In genomic region chr7:64231001-64231400, GRCm38 (mm10) we compare ENCODE assay signal across 18 mouse cellular contexts. TPM values are rescaled to one million over a fixed set of nuclear protein-coding genes. Genes with fewer than 3 reads are reported as not detected.
DNase-seq lines count a peak whose midpoint lies in the region; ATAC-seq and TF ChIP-seq lines count a peak whose summit lies in the region.
"Had no signal": no experiment of that assay in that cellular context is flagged by ENCODE, and none has a peak within 500 bp of the region (broad histone marks: within the 10 kb centered on the region; RNA-seq: fewer than 3 reads in every experiment).

No protein-coding gene starts in this region.

- WGBS in hindbrain, postnatal 0 days = 100% methylated on average over 1 of the region's 1 CpGs
- WGBS in hindbrain, embryonic 13.5 days = 95% methylated on average over 1 of the region's 1 CpGs
- 100% methylated on average over 1 of the region's 1 CpGs for WGBS in lung, postnatal 0 days
- WGBS in forebrain, embryonic 12.5 days = 97% methylated on average over 1 of the region's 1 CpGs

- no peaks in the 10 kb centered on the region for H3K79me2 ChIP-seq in MEL (ENCODE audit: control insufficient read depth, insufficient read depth, low read length, poor library complexity)

- H3K27ac ChIP-seq in hindbrain, postnatal 0 days = no peak overlapping the region
- no peak overlapping the region for H3K27ac ChIP-seq in hindbrain, embryonic 13.5 days
- no peak overlapping the region for H3K27ac ChIP-seq in lung, postnatal 0 days (ENCODE audit: low read length)
- H3K27ac ChIP-seq in MEL (ENCODE audit: control insufficient read depth, low read depth, low read length) = no peak overlapping the region
- no peak overlapping the region for H3K27ac ChIP-seq in forebrain, embryonic 12.5 days
- H3K27ac ChIP-seq: embryonic facial prominence, embryonic 10.5 days; forebrain, embryonic 15.5 days; heart, embryonic 15.5 days; stomach, embryonic 15.5 days had no signal

- TF ChIP-seq POLR2A in MEL (IDR thresholded peaks at IDR 0.05; ENCODE audit: control insufficient read depth in 1 of 2, insufficient read depth in 1 of 2, low read depth in 1 of 2, low read length in 2 of 2, poor library complexity in 1 of 2) = no peak

- peak; percentile 55 for TF ChIP-seq RAD21 in MEL (IDR thresholded peaks at IDR 0.05; ENCODE audit: low read depth, low read length)

- no peaks in the 10 kb centered on the region for H3K9me3 ChIP-seq in hindbrain, postnatal 0 days (ENCODE audit: low read length)
- no peaks in the 10 kb centered on the region for H3K9me3 ChIP-seq in hindbrain, embryonic 13.5 days
- H3K9me3 ChIP-seq in lung, postnatal 0 days (ENCODE audit: low read length) = peaks cover 4% of the 10 kb centered on the region
- H3K9me3 ChIP-seq in MEL (replicated peaks; ENCODE audit: insufficient read depth, low read length) = no peaks in the 10 kb centered on the region
- no peaks in the 10 kb centered on the region for H3K9me3 ChIP-seq in forebrain, embryonic 12.5 days
- H3K9me3 ChIP-seq: forebrain, embryonic 15.5 days; heart, embryonic 15.5 days; stomach, embryonic 15.5 days had no signal

- no peak overlapping the region for H3K9ac ChIP-seq in hindbrain, postnatal 0 days (replicated peaks; ENCODE audit: low read length)
- no peak overlapping the region for H3K9ac ChIP-seq in hindbrain, embryonic 13.5 days
- no peak overlapping the region for H3K9ac ChIP-seq in lung, postnatal 0 days (replicated peaks; ENCODE audit: low read depth)
- no peak overlapping the region for H3K9ac ChIP-seq in MEL (ENCODE audit: control insufficient read depth, low read depth, low read length, poor library complexity, severe bottlenecking)
- no peak overlapping the region for H3K9ac ChIP-seq in forebrain, embryonic 12.5 days
- H3K9ac ChIP-seq: forebrain, embryonic 15.5 days; heart, embryonic 15.5 days; stomach, embryonic 15.5 days had no signal

- no peak for ATAC-seq in hindbrain, postnatal 0 days
- no peak for ATAC-seq in hindbrain, embryonic 13.5 days (ENCODE audit: low FRiP score)
- no peak for ATAC-seq in lung, postnatal 0 days
- ATAC-seq in forebrain, embryonic 12.5 days (ENCODE audit: low FRiP score) = no peak
- ATAC-seq: forebrain, embryonic 15.5 days; inflammation-experienced regulatory T-cells, adult 6 months; midbrain, embryonic 16.5 days had no signal

- 0 out of 2 replicates have a peak, but pooled peaks have one; percentile 16 for TF ChIP-seq CTCF in hindbrain, postnatal 0 days (IDR thresholded peaks at IDR 0.05; ENCODE audit: low read depth)
- TF ChIP-seq CTCF in lung, postnatal 0 days (IDR thresholded peaks at IDR 0.05) = peak; percentile 31
- TF ChIP-seq CTCF in MEL (IDR thresholded peaks at IDR 0.05 in 2 of 3, conservative IDR thresholded peaks at IDR 0.05 in 1 of 3; ENCODE audit: control insufficient read depth in 1 of 3, insufficient read depth in 1 of 3, low read depth in 2 of 3, low read length in 3 of 3, poor library complexity in 1 of 3, severe bottlenecking in 1 of 3) = peak in 2 of 3 experiments; percentile 47 to 49; a peak in 4 of 6 replicates

- TF ChIP-seq EP300 in lung, postnatal 0 days (IDR thresholded peaks at IDR 0.05) = no peak
- TF ChIP-seq EP300 in MEL (IDR thresholded peaks at IDR 0.05; ENCODE audit: low read depth in 1 of 2, low read length in 2 of 2) = no peak

- no peak overlapping the region for H3K4me2 ChIP-seq in hindbrain, postnatal 0 days (ENCODE audit: low read depth, low read length)
- H3K4me2 ChIP-seq in hindbrain, embryonic 13.5 days = no peak overlapping the region
- no peak overlapping the region for H3K4me2 ChIP-seq in lung, postnatal 0 days (replicated peaks; ENCODE audit: low read depth, low read length)
- H3K4me2 ChIP-seq in forebrain, embryonic 12.5 days = no peak overlapping the region
- H3K4me2 ChIP-seq: forebrain, embryonic 15.5 days; heart, embryonic 15.5 days; stomach, embryonic 15.5 days had no signal

- H3K4me3 ChIP-seq in hindbrain, postnatal 0 days (ENCODE audit: low read length) = no peak overlapping the region
- H3K4me3 ChIP-seq in hindbrain, embryonic 13.5 days = no peak overlapping the region
- no peak overlapping the region for H3K4me3 ChIP-seq in lung, postnatal 0 days (ENCODE audit: low read depth, low read length)
- no peak overlapping the region for H3K4me3 ChIP-seq in MEL (ENCODE audit: control insufficient read depth in 1 of 2, insufficient read depth in 1 of 2, low read depth in 2 of 2, low read length in 2 of 2)
- H3K4me3 ChIP-seq in forebrain, embryonic 12.5 days (replicated peaks) = no peak overlapping the region
- H3K4me3 ChIP-seq: embryonic facial prominence, embryonic 10.5 days; forebrain, embryonic 15.5 days; heart, embryonic 15.5 days; megakaryocyte, embryonic 14.5 days; stomach, embryonic 15.5 days had no signal

- DNase-seq in hindbrain, postnatal 0 days (ENCODE audit: low spot score) = no peak
- no peak for DNase-seq in lung, postnatal 0 days (ENCODE audit: low spot score)
- DNase-seq in lung, postnatal 10 days = no peak
- peak; percentile 24 for DNase-seq in MEL (ENCODE audit: low read depth, low spot score)
- DNase-seq in splenic B cell, adult 2 months (ENCODE audit: low read depth, low spot score) = peak; percentile 3
- no peak for DNase-seq in yolk sac, embryonic 10.5 days (ENCODE audit: low spot score)
- DNase-seq: cerebellum, postnatal 14 days; spleen, adult 18-20 months; thymus, postnatal 25 days had no signal

- H3K4me1 ChIP-seq in hindbrain, postnatal 0 days (ENCODE audit: insufficient read depth, low read length) = no peaks in the 10 kb centered on the region
- no peaks in the 10 kb centered on the region for H3K4me1 ChIP-seq in hindbrain, embryonic 13.5 days (replicated peaks)
- no peaks in the 10 kb centered on the region for H3K4me1 ChIP-seq in lung, postnatal 0 days (ENCODE audit: insufficient read depth, low read depth, low read length)
- no peaks in the 10 kb centered on the region for H3K4me1 ChIP-seq in MEL (ENCODE audit: control insufficient read depth in 1 of 2, insufficient read depth in 2 of 2, low read length in 2 of 2)
- no peaks in the 10 kb centered on the region for H3K4me1 ChIP-seq in forebrain, embryonic 12.5 days
- H3K4me1 ChIP-seq: embryonic facial prominence, embryonic 10.5 days; forebrain, embryonic 15.5 days; heart, embryonic 15.5 days; megakaryocyte, embryonic 14.5 days; stomach, embryonic 15.5 days had no signal

- no peaks in the 10 kb centered on the region for H3K36me3 ChIP-seq in hindbrain, postnatal 0 days (ENCODE audit: insufficient read depth, low read length)
- no peaks in the 10 kb centered on the region for H3K36me3 ChIP-seq in hindbrain, embryonic 13.5 days
- H3K36me3 ChIP-seq in lung, postnatal 0 days (ENCODE audit: insufficient read depth, low read length) = no peaks in the 10 kb centered on the region
- H3K36me3 ChIP-seq in MEL (ENCODE audit: control insufficient read depth in 1 of 2, insufficient read depth in 2 of 2, low read length in 2 of 2) = no peaks in the 10 kb centered on the region
- H3K36me3 ChIP-seq in splenic B cell, adult 2 months (ENCODE audit: control insufficient read depth, insufficient read depth, low read length, poor library complexity, severe bottlenecking) = no peaks in the 10 kb centered on the region
- H3K36me3 ChIP-seq in forebrain, embryonic 12.5 days (replicated peaks) = no peaks in the 10 kb centered on the region
- H3K36me3 ChIP-seq: embryonic facial prominence, embryonic 10.5 days; forebrain, embryonic 15.5 days; heart, embryonic 15.5 days; stomach, embryonic 15.5 days had no signal

- no peaks in the 10 kb centered on the region for H3K27me3 ChIP-seq in hindbrain, postnatal 0 days (ENCODE audit: insufficient read depth, low read length)
- no peaks in the 10 kb centered on the region for H3K27me3 ChIP-seq in hindbrain, embryonic 13.5 days
- H3K27me3 ChIP-seq in lung, postnatal 0 days (replicated peaks; ENCODE audit: insufficient read depth, low read length) = no peaks in the 10 kb centered on the region
- no peaks in the 10 kb centered on the region for H3K27me3 ChIP-seq in MEL (ENCODE audit: control insufficient read depth in 1 of 2, insufficient read depth in 2 of 2, low read length in 2 of 2)
- no peaks in the 10 kb centered on the region for H3K27me3 ChIP-seq in splenic B cell, adult 2 months (ENCODE audit: control insufficient read depth, insufficient read depth, low read length, poor library complexity, severe bottlenecking)
- no peaks in the 10 kb centered on the region for H3K27me3 ChIP-seq in forebrain, embryonic 12.5 days
- H3K27me3 ChIP-seq: forebrain, embryonic 15.5 days; heart, embryonic 15.5 days; stomach, embryonic 15.5 days had no signal

TF ChIP-seq in MEL, 35 proteins besides CTCF, POLR2A, EP300 and RAD21:
- TF ChIP-seq TAL1 (IDR thresholded peaks at IDR 0.05; ENCODE audit: low read length) (no peak), ZC3H11A (IDR thresholded peaks at IDR 0.05; ENCODE audit: low read depth, low read length) (0 out of 2 replicates have a peak, but pooled peaks have one; percentile 21), SMC3 (IDR thresholded peaks at IDR 0.05; ENCODE audit: low read depth, low read length) (peak; percentile 55), TCF12 (IDR thresholded peaks at IDR 0.05; ENCODE audit: low read depth, low read length) (no peak)

RNA-seq across cellular contexts. Expression of gene Mtmr10, which starts 56.5 kb away (rescaled TPM):
- total RNA-seq in hindbrain, postnatal 0 days (2014; rRNA removed) = 11.7 and 14.5 TPM in 2 replicates
- polyA plus RNA-seq in hindbrain, postnatal 0 days (2015; fragmentation: Nextera tagmentation; extraction: Ambion mirVana) = 9.5 and 10.5 TPM in 2 replicates
- 10.7 and 11.2 TPM in 2 replicates for polyA plus RNA-seq in hindbrain, embryonic 13.5 days (2015; fragmentation: Nextera tagmentation; extraction: Ambion mirVana)
- 11.2 and 11.6 TPM in 2 replicates for polyA plus RNA-seq in lung, postnatal 0 days (2015; fragmentation: Nextera tagmentation; extraction: Ambion mirVana)
- total RNA-seq in MEL (2012; rRNA removed) = 1.2 and 1.7 TPM in 2 replicates
- 1 to 10 TPM in 1 of 2 experiments, not detected in 1; 2.4 TPM for polyA plus RNA-seq in MEL (2012; ENCODE audit: insufficient read depth in 1 of 2, insufficient read length in 2 of 2, low read depth in 1 of 2, low replicate concordance in 2 of 2, missing spikeins in 1 of 2)
- 12.3 and 12.4 TPM in 2 replicates for polyA plus RNA-seq in forebrain, embryonic 12.5 days (2016; fragmentation: Nextera tagmentation; extraction: Ambion mirVana)

Comparison
In these comparisons a context has a peak if more than half of its experiments do, and no peak if none do; other contexts are left out.
1. DNase-seq: peak in MEL (single experiment) and splenic B cell, adult 2 months (single experiment); none in hindbrain, postnatal 0 days (single experiment), lung, postnatal 0 days (single experiment), lung, postnatal 10 days (single experiment) and yolk sac, embryonic 10.5 days (single experiment).
2. Peak in every context shown above with its lines, with median percentiles within 50 percentile points of each other: CTCF ChIP-seq.